Mouse (Mus musculus) ovary, postnatal 14 days (tissue): ENCODE results near the gene Gfpt1.
"Not testable (repeated sequence)": the region's sequence is repeated elsewhere in the genome, so short reads cannot be mapped to it uniquely, and the experiment has no call there.

Experiments
- DNase-seq: peaks from one replicate; pipeline ENCODE4 v3.0.0; 2022; ENCODE audit warnings: low spot score

The Gfpt1 gene

GRCm38 (mm10) chr6:87042337-87043130 lies at the start of gene Gfpt1:
TSS of gene Gfpt1 (plus strand) at chr6:87042846.
- DNase-seq: peak; percentile 93

GRCm38 (mm10) chr6:86994254-86994653 lies 48.4 kb upstream of the Gfpt1 start:
- no peak for DNase-seq

GRCm38 (mm10) chr6:86996629-86997307 lies 45.9 kb upstream of the Gfpt1 start:
- no peak for DNase-seq

GRCm38 (mm10) chr6:86997360-86997759 lies 45.3 kb upstream of the Gfpt1 start:
- DNase-seq: no peak

GRCm38 (mm10) chr6:87001995-87002394 lies 40.7 kb upstream of the Gfpt1 start:
- DNase-seq: no peak

GRCm38 (mm10) chr6:87002521-87003055 lies 40.1 kb upstream of the Gfpt1 start:
- peak; percentile 82 for DNase-seq

- DNase-seq: no peak
Observed at GRCm38 (mm10) chr6:87004099-87004498, 38.5 kb upstream of the Gfpt1 start.

GRCm38 (mm10) chr6:87005577-87005976 lies 37.1 kb upstream of the Gfpt1 start:
- no peak for DNase-seq

- DNase-seq: no peak
Observed at GRCm38 (mm10) chr6:87008887-87009286, 33.8 kb upstream of the Gfpt1 start, which contains the start of gene Nfu1. TSS of gene Nfu1 (plus strand) at chr6:87009236.

GRCm38 (mm10) chr6:87009692-87010328 lies 32.8 kb upstream of the Gfpt1 start:
- DNase-seq: peak; percentile 91

- no peak for DNase-seq
Observed at GRCm38 (mm10) chr6:87016916-87017315, 25.7 kb upstream of the Gfpt1 start.

- DNase-seq: no peak
Observed at GRCm38 (mm10) chr6:87018874-87019273, 23.8 kb upstream of the Gfpt1 start.

- no peak for DNase-seq
Observed at GRCm38 (mm10) chr6:87021791-87022190, 20.9 kb upstream of the Gfpt1 start.

GRCm38 (mm10) chr6:87026980-87027379 lies 15.7 kb upstream of the Gfpt1 start:
- no peak for DNase-seq

GRCm38 (mm10) chr6:87028881-87029280 lies 13.8 kb upstream of the Gfpt1 start:
- DNase-seq: no peak

- not testable (repeated sequence) for DNase-seq
Observed at GRCm38 (mm10) chr6:87031310-87031709, 11.3 kb upstream of the Gfpt1 start.

GRCm38 (mm10) chr6:87032401-87032800 lies 10.2 kb upstream of the Gfpt1 start:
- DNase-seq: no peak

GRCm38 (mm10) chr6:87034395-87034794 lies 8.3 kb upstream of the Gfpt1 start:
- no peak for DNase-seq

- no peak for DNase-seq
Observed at GRCm38 (mm10) chr6:87037826-87038620, 4.6 kb upstream of the Gfpt1 start.

- DNase-seq: no peak
Observed at GRCm38 (mm10) chr6:87039161-87039560, 3.5 kb upstream of the Gfpt1 start.

- no peak for DNase-seq
Observed at GRCm38 (mm10) chr6:87040971-87041370, 1.7 kb upstream of the Gfpt1 start.

- no peak for DNase-seq
Observed at GRCm38 (mm10) chr6:87041431-87041830, 1.2 kb upstream of the Gfpt1 start.
